Mouse (Mus musculus) hindbrain, embryonic 10.5 days (tissue): ENCODE measurements around the gene Defb26. TPM values are rescaled to one million over a fixed set of nuclear protein-coding genes. Genes with fewer than 3 reads are reported as not detected.

Experiments used
- polyA plus RNA-seq: library from polyadenylated mRNA; unstranded; fragments of >200 nt; fragmentation: Nextera tagmentation; extraction: Ambion mirVana; gene quantifications from 2 replicates; pipeline ENCODE4 v1.2.1, GENCODE M21; 2016

The Defb26 gene
- polyA plus RNA-seq, 1 experiment from 2014 or later: not detected

Other genes with a start within 250 kb of the Defb26 start
- gene Tbc1d20, start 217.9 kb downstream of the Defb26 start, polyA plus RNA-seq: 27.7 and 30.0 TPM in 2 replicates
- gene Rbck1, start 179.0 kb downstream of the Defb26 start, polyA plus RNA-seq: 91.4 and 93.2 TPM in 2 replicates
- 1.3 and 3.0 TPM in 2 replicates for gene Trib3, start 167.7 kb downstream of the Defb26 start, polyA plus RNA-seq
- 1.4 and 5.1 TPM in 2 replicates for gene Nrsn2, start 135.1 kb downstream of the Defb26 start, polyA plus RNA-seq
- gene Sox12, start 113.6 kb downstream of the Defb26 start, polyA plus RNA-seq: 9.5 and 11.1 TPM in 2 replicates
- 45.9 and 47.9 TPM in 2 replicates for gene Zcchc3, start 96.7 kb downstream of the Defb26 start, polyA plus RNA-seq
- 1.3 and 3.3 TPM in 2 replicates for gene 6820408C15Rik, start 96.1 kb downstream of the Defb26 start, polyA plus RNA-seq
- gene Defb23, start 47.1 kb downstream of the Defb26 start, polyA plus RNA-seq: not detected in 2 replicates
- gene Defb20, start 34.6 kb downstream of the Defb26 start, polyA plus RNA-seq: not detected in 2 replicates
- gene Defb22, start 21.6 kb downstream of the Defb26 start, polyA plus RNA-seq: not detected in 2 replicates
- gene Defb28, start 6.6 kb upstream of the Defb26 start, polyA plus RNA-seq: not detected in 2 replicates
- not detected in 2 replicates for gene Defb29, start 28.4 kb upstream of the Defb26 start, polyA plus RNA-seq
- not detected in 2 replicates for gene Gm17416, start 57.6 kb upstream of the Defb26 start, polyA plus RNA-seq
- gene Defb21, start 61.1 kb upstream of the Defb26 start, polyA plus RNA-seq: not detected in 2 replicates
- gene Defb19, start 68.6 kb upstream of the Defb26 start, polyA plus RNA-seq: not detected in 2 replicates
- not detected in 2 replicates for gene Defb45, start 87.7 kb upstream of the Defb26 start, polyA plus RNA-seq
- gene Defb36, start 92.6 kb upstream of the Defb26 start, polyA plus RNA-seq: not detected in 2 replicates
- gene Defb25, start 111.4 kb upstream of the Defb26 start, polyA plus RNA-seq: not detected in 2 replicates
- 0.35 and 0.37 TPM in 2 replicates for gene Rem1, start 115.3 kb upstream of the Defb26 start, polyA plus RNA-seq
- 103 and 134 TPM in 2 replicates for gene H13, start 157.8 kb upstream of the Defb26 start, polyA plus RNA-seq
- 41.1 and 48.7 TPM in 2 replicates for gene Mcts2, start 175.3 kb upstream of the Defb26 start, polyA plus RNA-seq
- gene Id1, start 224.6 kb upstream of the Defb26 start, polyA plus RNA-seq: 168 and 176 TPM in 2 replicates
- 5.0 and 5.1 TPM in 2 replicates for gene Cox4i2, start 242.5 kb upstream of the Defb26 start, polyA plus RNA-seq